Mouse (Mus musculus) neural tube, embryonic 13.5 days (tissue): ENCODE measurements around the gene Egfl8. TPM values are rescaled to one million over a fixed set of nuclear protein-coding genes. Genes with fewer than 3 reads are reported as not detected.

Experiments
- ATAC-seq: fragments of 200-750 bp; cut with Nextera tagmentation; 2 replicates; pipeline ENCODE4 v1.8.0; 2017; ENCODE audit warnings: low read depth, mild to moderate bottlenecking, moderate TSS enrichment, moderate library complexity
- H3K27ac ChIP-seq: fragments of 300-500 bp; sonication (generic); replicated peaks from 2 replicates; pipeline ENCODE4 v1.5.1; 2015; ENCODE audit warnings: moderate library complexity, mild to moderate bottlenecking, inconsistent platforms
- H3K27me3 ChIP-seq: fragments of 300-500 bp; sonication (generic); 2 replicates; pipeline ENCODE4 v1.6.1; 2015; ENCODE audit warnings: mild to moderate bottlenecking, inconsistent platforms
- H3K36me3 ChIP-seq: fragments of 300-500 bp; sonication (generic); 2 replicates; pipeline ENCODE4 v1.6.1; 2015; ENCODE audit warnings: mild to moderate bottlenecking, inconsistent platforms
- H3K4me1 ChIP-seq: fragments of 300-500 bp; sonication (generic); replicated peaks from 2 replicates; pipeline ENCODE4 v1.6.1; 2015; ENCODE audit warnings: inconsistent platforms
- H3K4me2 ChIP-seq: fragments of 300-500 bp; sonication (generic); 2 replicates; pipeline ENCODE4 v1.6.1; 2015; ENCODE audit warnings: inconsistent platforms, mild to moderate bottlenecking, moderate library complexity
- H3K4me3 ChIP-seq: fragments of 300-500 bp; sonication (generic); 2 replicates; pipeline ENCODE4 v1.5.1; 2015; ENCODE audit warnings: mild to moderate bottlenecking, inconsistent platforms
- H3K9ac ChIP-seq: fragments of 300-500 bp; sonication (generic); 2 replicates; pipeline ENCODE4 v1.6.1; 2015; ENCODE audit warnings: moderate library complexity, mild to moderate bottlenecking, inconsistent platforms
- H3K9me3 ChIP-seq: fragments of 300-500 bp; sonication (generic); 2 replicates; pipeline ENCODE4 v1.6.1; 2016; ENCODE audit warnings: inconsistent platforms
- WGBS: fragments of 180-500 bp; shearing (Covaris S2); methylation state at CpG from one replicate; pipeline ENCODE4 v1.1.7; 2015; 5-methylcytosine and 5-hydroxymethylcytosine counted together
- polyA plus RNA-seq: library from polyadenylated mRNA; unstranded; fragments of >200 nt; fragmentation: Nextera tagmentation; extraction: Ambion mirVana; gene quantifications from 2 replicates; pipeline ENCODE4 v1.2.1, GENCODE M21; 2015

Gene Egfl8
- polyA plus RNA-seq, 1 experiment from 2014 or later: 28.4 TPM

- Histone ChIP-seq H3K4me2 (peak within 1 kb of the TSS; percentile 99), H3K4me3 (peak within 1 kb of the TSS; percentile 78), H3K4me1 (peaks cover 49% of the 10 kb centered on the region), H3K36me3 (peaks cover 23% of the 10 kb centered on the region), H3K27ac (peak within 1 kb of the TSS; percentile 93), H3K9me3 (no peaks in the 10 kb centered on the region), H3K27me3 (no peaks in the 10 kb centered on the region), H3K9ac (peak within 1 kb of the TSS; percentile 99)
- ATAC-seq: peak; percentile 95
- under 1% methylated on average over 30 of the region's 30 CpGs for WGBS
Measured at GRCm38 (mm10) chr17:34603375-34604060, 12.3 kb downstream of the Egfl8 start, which contains the start of gene Rnf5. Rnf5 (minus strand) TSS chr17:34603690.

- peak overlapping the region; percentile 74; the same call in 1 of the 2 replicates for H3K4me3 ChIP-seq
- peak overlapping the region; percentile 93 for H3K4me2 ChIP-seq
- no peaks in the 10 kb centered on the region for H3K9me3 ChIP-seq
- peaks cover 41% of the 10 kb centered on the region for H3K4me1 ChIP-seq
- H3K27ac ChIP-seq: no peak overlapping the region
- H3K9ac ChIP-seq: no peak overlapping the region
- WGBS: 92% methylated on average over 12 of the region's 12 CpGs
- no peaks in the 10 kb centered on the region for H3K27me3 ChIP-seq
- no peak for ATAC-seq
- H3K36me3 ChIP-seq: peaks cover 23% of the 10 kb centered on the region
Measured at GRCm38 (mm10) chr17:34601796-34602195, 14.0 kb downstream of the Egfl8 start.

- H3K4me2 ChIP-seq: no peak overlapping the region
- peaks cover 36% of the 10 kb centered on the region for H3K36me3 ChIP-seq
- 76% methylated on average over 9 of the region's 9 CpGs for WGBS
- no peak overlapping the region for H3K4me3 ChIP-seq
- ATAC-seq: no peak
- no peaks in the 10 kb centered on the region for H3K9me3 ChIP-seq
- H3K4me1 ChIP-seq: peaks cover 37% of the 10 kb centered on the region
- H3K27me3 ChIP-seq: no peaks in the 10 kb centered on the region
- no peak overlapping the region for H3K9ac ChIP-seq
- H3K27ac ChIP-seq: no peak overlapping the region
Measured at GRCm38 (mm10) chr17:34599891-34600290, 15.9 kb downstream of the Egfl8 start.

- H3K27ac ChIP-seq: 0 out of 2 replicates have a peak within 1 kb of the TSS, but pooled peaks have one; percentile 34
- H3K27me3 ChIP-seq: no peaks in the 10 kb centered on the region
- H3K9me3 ChIP-seq: no peaks in the 10 kb centered on the region
- 20% methylated on average over 6 of the region's 6 CpGs for WGBS
- H3K4me3 ChIP-seq: no peak within 1 kb of the TSS
- peak within 1 kb of the TSS; percentile 34; the same call in 1 of the 2 replicates for H3K9ac ChIP-seq
- H3K4me1 ChIP-seq: peaks cover 50% of the 10 kb centered on the region
- H3K36me3 ChIP-seq: peaks cover 41% of the 10 kb centered on the region
- H3K4me2 ChIP-seq: no peak within 1 kb of the TSS
- ATAC-seq: no peak
Measured at GRCm38 (mm10) chr17:34597566-34598095, 18.1 kb downstream of the Egfl8 start, which contains the start of gene Ager. Ager (plus strand) TSS chr17:34597862.

GRCm38 (mm10) chr17:34596098-34596497 is 19.7 kb downstream of the Egfl8 start:
- no peak for ATAC-seq
- Histone ChIP-seq H3K27me3 (no peaks in the 10 kb centered on the region), H3K36me3 (peaks cover 32% of the 10 kb centered on the region), H3K27ac (no peak overlapping the region), H3K4me3 (no peak overlapping the region), H3K4me2 (no peak overlapping the region), H3K4me1 (peaks cover 49% of the 10 kb centered on the region), H3K9ac (no peak overlapping the region), H3K9me3 (no peaks in the 10 kb centered on the region)
- 76% methylated on average over 8 of the region's 8 CpGs for WGBS

- WGBS: 48% methylated on average over 34 of the region's 34 CpGs
- Histone ChIP-seq H3K4me2 (peak overlapping the region; percentile 91), H3K4me3 (peak overlapping the region; percentile 81), H3K4me1 (peaks cover 70% of the 10 kb centered on the region), H3K9ac (peak overlapping the region; percentile 98), H3K27ac (peak overlapping the region; percentile 99), H3K9me3 (no peaks in the 10 kb centered on the region), H3K27me3 (no peaks in the 10 kb centered on the region), H3K36me3 (peaks cover 18% of the 10 kb centered on the region)
- ATAC-seq: no peak
Measured at GRCm38 (mm10) chr17:34593752-34594525, 21.8 kb downstream of the Egfl8 start.

GRCm38 (mm10) chr17:34592581-34593549 is 22.9 kb downstream of the Egfl8 start:
- 2% methylated on average over 27 of the region's 32 CpGs for WGBS
- no peaks in the 10 kb centered on the region for H3K9me3 ChIP-seq
- peak overlapping the region; percentile 98 for H3K9ac ChIP-seq
- peaks cover 76% of the 10 kb centered on the region for H3K4me1 ChIP-seq
- peak; percentile 33 for ATAC-seq
- H3K27me3 ChIP-seq: no peaks in the 10 kb centered on the region
- peaks cover 18% of the 10 kb centered on the region for H3K36me3 ChIP-seq
- peak overlapping the region; percentile 91 for H3K4me2 ChIP-seq
- H3K27ac ChIP-seq: peak overlapping the region; percentile 99
- peak overlapping the region; percentile 81 for H3K4me3 ChIP-seq

GRCm38 (mm10) chr17:34591994-34592375 is 23.8 kb downstream of the Egfl8 start:
- Histone ChIP-seq H3K4me2 (peak overlapping the region; percentile 91), H3K36me3 (peaks cover 18% of the 10 kb centered on the region), H3K4me3 (peak overlapping the region; percentile 81), H3K4me1 (peaks cover 73% of the 10 kb centered on the region), H3K9ac (peak overlapping the region; percentile 98), H3K9me3 (no peaks in the 10 kb centered on the region), H3K27me3 (no peaks in the 10 kb centered on the region), H3K27ac (peak overlapping the region; percentile 99)
- WGBS: 2% methylated on average over 16 of the region's 35 CpGs
- ATAC-seq: peak; percentile 15

GRCm38 (mm10) chr17:34591029-34591993 is 24.5 kb downstream of the Egfl8 start, which contains the start of gene Pbx2:
Pbx2 (plus strand) TSS chr17:34591266.
- 3% methylated on average over 21 of the region's 21 CpGs for WGBS
- Histone ChIP-seq H3K4me1 (peaks cover 76% of the 10 kb centered on the region), H3K36me3 (peaks cover 18% of the 10 kb centered on the region), H3K9ac (peak within 1 kb of the TSS; percentile 98), H3K4me2 (peak within 1 kb of the TSS; percentile 91), H3K27ac (peak within 1 kb of the TSS; percentile 99), H3K27me3 (no peaks in the 10 kb centered on the region), H3K4me3 (peak within 1 kb of the TSS; percentile 81), H3K9me3 (no peaks in the 10 kb centered on the region)
- ATAC-seq: peak; percentile 6

GRCm38 (mm10) chr17:34590154-34590987 is 25.4 kb downstream of the Egfl8 start:
- Histone ChIP-seq H3K4me2 (peak overlapping the region; percentile 91), H3K27me3 (no peaks in the 10 kb centered on the region), H3K9ac (no peak overlapping the region), H3K4me3 (0 out of 2 replicates have a peak overlapping the region, but pooled peaks have one; percentile 0), H3K36me3 (peaks cover 10% of the 10 kb centered on the region), H3K27ac (peak overlapping the region; percentile 99), H3K9me3 (no peaks in the 10 kb centered on the region), H3K4me1 (peaks cover 84% of the 10 kb centered on the region)
- WGBS: 70% methylated on average over 15 of the region's 15 CpGs
- ATAC-seq: no peak
